Mouse (Mus musculus): ENCODE results near the gene Prdm1. TPM values are rescaled to one million over a fixed set of nuclear protein-coding genes. Genes with fewer than 3 reads are reported as not detected.

The Prdm1 gene
- polyA plus RNA-seq, 1 experiment from 2014 or later = 0.96 TPM

- no peak overlapping the region for H3K27ac ChIP-seq (ENCODE audit: low read length)
- no peaks in the 10 kb centered on the region for H3K27me3 ChIP-seq (replicated peaks; ENCODE audit: control insufficient read depth, insufficient read depth, low read length)
- no peak overlapping the region for H3K4me3 ChIP-seq (replicated peaks; ENCODE audit: low read length)
- ATAC-seq = no peak
- H3K9ac ChIP-seq (replicated peaks; ENCODE audit: low read depth, low read length) = no peak overlapping the region
- WGBS = 89% methylated on average over 8 of the region's 8 CpGs
- H3K4me1 ChIP-seq (replicated peaks; ENCODE audit: control insufficient read depth, insufficient read depth, low read length) = no peaks in the 10 kb centered on the region
- H3K9me3 ChIP-seq (ENCODE audit: control insufficient read depth, low read length) = no peaks in the 10 kb centered on the region
- no peaks in the 10 kb centered on the region for H3K36me3 ChIP-seq (ENCODE audit: control insufficient read depth, insufficient read depth)
- no peak overlapping the region for H3K4me2 ChIP-seq (ENCODE audit: low read length)
Observed at GRCm38 (mm10) chr10:44392855-44393254, 135.4 kb downstream of the Prdm1 start.

- Histone ChIP-seq H3K4me2 (ENCODE audit: low read length) (no peak overlapping the region), H3K4me3 (replicated peaks; ENCODE audit: low read length) (no peak overlapping the region), H3K27me3 (replicated peaks; ENCODE audit: control insufficient read depth, insufficient read depth, low read length) (no peaks in the 10 kb centered on the region), H3K9ac (replicated peaks; ENCODE audit: low read depth, low read length) (no peak overlapping the region), H3K9me3 (ENCODE audit: control insufficient read depth, low read length) (no peaks in the 10 kb centered on the region), H3K27ac (ENCODE audit: low read length) (no peak overlapping the region), H3K4me1 (replicated peaks; ENCODE audit: control insufficient read depth, insufficient read depth, low read length) (no peaks in the 10 kb centered on the region), H3K36me3 (ENCODE audit: control insufficient read depth, insufficient read depth) (no peaks in the 10 kb centered on the region)
- ATAC-seq = no peak
- WGBS = 40% methylated on average over 12 of the region's 12 CpGs
Observed at GRCm38 (mm10) chr10:44391509-44392290, 136.6 kb downstream of the Prdm1 start.

- WGBS = 82% methylated on average over 5 of the region's 5 CpGs
- H3K27ac ChIP-seq (ENCODE audit: low read length) = no peak overlapping the region
- H3K4me1 ChIP-seq (replicated peaks; ENCODE audit: control insufficient read depth, insufficient read depth, low read length) = no peaks in the 10 kb centered on the region
- H3K27me3 ChIP-seq (replicated peaks; ENCODE audit: control insufficient read depth, insufficient read depth, low read length) = no peaks in the 10 kb centered on the region
- no peaks in the 10 kb centered on the region for H3K36me3 ChIP-seq (ENCODE audit: control insufficient read depth, insufficient read depth)
- H3K4me3 ChIP-seq (replicated peaks; ENCODE audit: low read length) = no peak overlapping the region
- H3K4me2 ChIP-seq (ENCODE audit: low read length) = no peak overlapping the region
- H3K9me3 ChIP-seq (ENCODE audit: control insufficient read depth, low read length) = no peaks in the 10 kb centered on the region
- ATAC-seq = no peak
- H3K9ac ChIP-seq (replicated peaks; ENCODE audit: low read depth, low read length) = no peak overlapping the region
Observed at GRCm38 (mm10) chr10:44390286-44390685, 138.0 kb downstream of the Prdm1 start.

- H3K4me2 ChIP-seq (ENCODE audit: low read length) = no peak overlapping the region
- no peaks in the 10 kb centered on the region for H3K27me3 ChIP-seq (replicated peaks; ENCODE audit: control insufficient read depth, insufficient read depth, low read length)
- WGBS = 83% methylated on average over 11 of the region's 11 CpGs
- no peak overlapping the region for H3K9ac ChIP-seq (replicated peaks; ENCODE audit: low read depth, low read length)
- H3K4me3 ChIP-seq (replicated peaks; ENCODE audit: low read length) = no peak overlapping the region
- H3K27ac ChIP-seq (ENCODE audit: low read length) = no peak overlapping the region
- H3K4me1 ChIP-seq (replicated peaks; ENCODE audit: control insufficient read depth, insufficient read depth, low read length) = 0 out of 2 replicates have a peak, but pooled peaks cover 5% of the 10 kb centered on the region
- ATAC-seq = no peak
- H3K36me3 ChIP-seq (ENCODE audit: control insufficient read depth, insufficient read depth) = no peaks in the 10 kb centered on the region
- no peaks in the 10 kb centered on the region for H3K9me3 ChIP-seq (ENCODE audit: control insufficient read depth, low read length)
Observed at GRCm38 (mm10) chr10:44388706-44389233, 139.5 kb downstream of the Prdm1 start.

Measured in forebrain, embryonic 16.5 days (tissue).